Mouse (Mus musculus) hindbrain, embryonic 12.5 days (tissue): ENCODE measurements at regions not wholly inside any gene's neighbourhood (a gene's known extent, or its start where the extent isn't known, plus 50 kb on each side); places are given as distances from the start of the nearest gene placed in this dataset.
A peak's percentile ranks its signal among the peaks of the same experiment; 100 is the strongest.

Experiments used
- ATAC-seq: fragments of 200-750 bp; cut with Nextera tagmentation; 2 replicates; pipeline ENCODE4 v1.8.0; 2017; ENCODE audit warnings: moderate TSS enrichment; ENCODE audit not compliant: low FRiP score
- H3K27ac ChIP-seq: fragments of 300-500 bp; sonication (generic); 2 replicates; pipeline ENCODE4 v1.5.1; 2016; ENCODE audit warnings: mild to moderate bottlenecking
- H3K27me3 ChIP-seq: fragments of 300-500 bp; sonication (generic); 2 replicates; pipeline ENCODE4 v1.6.1; 2016; ENCODE audit warnings: mild to moderate bottlenecking
- H3K36me3 ChIP-seq: fragments of 300-500 bp; sonication (generic); 2 replicates; pipeline ENCODE4 v1.6.1; 2016; ENCODE audit warnings: mild to moderate bottlenecking
- H3K4me1 ChIP-seq: fragments of 300-500 bp; sonication (generic); 2 replicates; pipeline ENCODE4 v1.6.1; 2016
- H3K4me2 ChIP-seq: fragments of 300-500 bp; sonication (generic); replicated peaks from 2 replicates; pipeline ENCODE4 v1.6.1; 2016; ENCODE audit warnings: mild to moderate bottlenecking
- H3K4me3 ChIP-seq: fragments of 300-500 bp; sonication (generic); 2 replicates; pipeline ENCODE4 v1.5.1; 2016; ENCODE audit warnings: mild to moderate bottlenecking
- H3K9ac ChIP-seq: fragments of 300-500 bp; sonication (generic); 2 replicates; pipeline ENCODE4 v1.6.1; 2016; ENCODE audit warnings: mild to moderate bottlenecking, moderate library complexity
- H3K9me3 ChIP-seq: fragments of 300-500 bp; sonication (generic); replicated peaks from 2 replicates; pipeline ENCODE4 v1.6.1; 2016; ENCODE audit warnings: mild to moderate bottlenecking
- WGBS: fragments of 180-500 bp; shearing (Covaris S2); methylation state at CpG from one replicate; pipeline ENCODE4 v1.1.7; 2016; 5-methylcytosine and 5-hydroxymethylcytosine counted together

GRCm38 (mm10) chr17:44336842-44337241 is 148.5 kb downstream of the Clic5 start:
- H3K27me3 ChIP-seq: no peaks in the 10 kb centered on the region
- no peak overlapping the region for H3K4me2 ChIP-seq
- H3K4me1 ChIP-seq: peaks cover 3% of the 10 kb centered on the region; the same call in 1 of the 2 replicates
- no peak overlapping the region for H3K9ac ChIP-seq
- no peaks in the 10 kb centered on the region for H3K9me3 ChIP-seq
- no peak overlapping the region for H3K27ac ChIP-seq
- ATAC-seq: no peak
- no peaks in the 10 kb centered on the region for H3K36me3 ChIP-seq
- no peak overlapping the region for H3K4me3 ChIP-seq
- 35% methylated on average over 6 of the region's 6 CpGs for WGBS

GRCm38 (mm10) chr17:44337253-44337652 is 148.9 kb downstream of the Clic5 start:
- H3K4me1 ChIP-seq: peaks cover 3% of the 10 kb centered on the region; the same call in 1 of the 2 replicates
- no peak for ATAC-seq
- no peak overlapping the region for H3K27ac ChIP-seq
- H3K9me3 ChIP-seq: no peaks in the 10 kb centered on the region
- no peaks in the 10 kb centered on the region for H3K27me3 ChIP-seq
- H3K4me3 ChIP-seq: no peak overlapping the region
- 90% methylated on average over 5 of the region's 5 CpGs for WGBS
- no peak overlapping the region for H3K4me2 ChIP-seq
- H3K36me3 ChIP-seq: no peaks in the 10 kb centered on the region
- H3K9ac ChIP-seq: no peak overlapping the region

GRCm38 (mm10) chr17:44344542-44344941 is 156.2 kb downstream of the Clic5 start:
- Histone ChIP-seq H3K27ac (no peak overlapping the region), H3K4me2 (no peak overlapping the region), H3K4me3 (no peak overlapping the region), H3K9me3 (no peaks in the 10 kb centered on the region), H3K36me3 (no peaks in the 10 kb centered on the region), H3K4me1 (no peaks in the 10 kb centered on the region), H3K27me3 (no peaks in the 10 kb centered on the region), H3K9ac (no peak overlapping the region)
- WGBS: 98% methylated on average over 2 of the region's 2 CpGs
- no peak for ATAC-seq

- H3K9me3 ChIP-seq: no peaks in the 10 kb centered on the region
- no peaks in the 10 kb centered on the region for H3K36me3 ChIP-seq
- ATAC-seq: no peak
- no peak overlapping the region for H3K4me3 ChIP-seq
- no peak overlapping the region for H3K27ac ChIP-seq
- H3K4me1 ChIP-seq: no peaks in the 10 kb centered on the region
- no peak overlapping the region for H3K9ac ChIP-seq
- no peak overlapping the region for H3K4me2 ChIP-seq
- H3K27me3 ChIP-seq: no peaks in the 10 kb centered on the region
- 90% methylated on average over 2 of the region's 2 CpGs for WGBS
Observed at GRCm38 (mm10) chr17:44345374-44345773, 157.0 kb downstream of the Clic5 start.

GRCm38 (mm10) chr17:44350201-44350948 is 162.0 kb downstream of the Clic5 start:
- Histone ChIP-seq H3K4me1 (peaks cover 9% of the 10 kb centered on the region), H3K36me3 (no peaks in the 10 kb centered on the region), H3K9me3 (no peaks in the 10 kb centered on the region), H3K27me3 (no peaks in the 10 kb centered on the region), H3K4me2 (no peak overlapping the region), H3K9ac (no peak overlapping the region), H3K4me3 (no peak overlapping the region), H3K27ac (no peak overlapping the region)
- no peak for ATAC-seq
- 65% methylated on average over 20 of the region's 20 CpGs for WGBS

GRCm38 (mm10) chr17:44350949-44351244 is 162.5 kb downstream of the Clic5 start:
- H3K4me2 ChIP-seq: no peak overlapping the region
- H3K9ac ChIP-seq: no peak overlapping the region
- no peaks in the 10 kb centered on the region for H3K36me3 ChIP-seq
- no peak for ATAC-seq
- H3K9me3 ChIP-seq: no peaks in the 10 kb centered on the region
- H3K4me3 ChIP-seq: no peak overlapping the region
- H3K4me1 ChIP-seq: peaks cover 9% of the 10 kb centered on the region
- 90% methylated on average over 4 of the region's 4 CpGs for WGBS
- no peak overlapping the region for H3K27ac ChIP-seq
- H3K27me3 ChIP-seq: no peaks in the 10 kb centered on the region

- no peaks in the 10 kb centered on the region for H3K27me3 ChIP-seq
- peak overlapping the region; percentile 18; the same call in 1 of the 2 replicates for H3K4me2 ChIP-seq
- no peaks in the 10 kb centered on the region for H3K36me3 ChIP-seq
- H3K27ac ChIP-seq: peak overlapping the region; percentile 52; the same call in 1 of the 2 replicates
- peaks cover 9% of the 10 kb centered on the region for H3K4me1 ChIP-seq
- ATAC-seq: peak; percentile 87
- H3K4me3 ChIP-seq: no peak overlapping the region
- H3K9me3 ChIP-seq: no peaks in the 10 kb centered on the region
- no peak overlapping the region; the same call in 1 of the 2 replicates for H3K9ac ChIP-seq
- WGBS: 24% methylated on average over 13 of the region's 13 CpGs
Observed at GRCm38 (mm10) chr17:44351499-44352117, 163.2 kb downstream of the Clic5 start.

GRCm38 (mm10) chr17:44352142-44352541 is 163.8 kb downstream of the Clic5 start:
- peak; percentile 20; the same call in 1 of the 2 replicates for ATAC-seq
- H3K9me3 ChIP-seq: 0 out of 2 replicates have a peak, but pooled peaks cover 1% of the 10 kb centered on the region
- H3K27me3 ChIP-seq: no peaks in the 10 kb centered on the region
- H3K4me2 ChIP-seq: peak overlapping the region; percentile 18; the same call in 1 of the 2 replicates
- WGBS: 65% methylated on average over 13 of the region's 13 CpGs
- H3K4me3 ChIP-seq: no peak overlapping the region
- peaks cover 9% of the 10 kb centered on the region for H3K4me1 ChIP-seq
- H3K27ac ChIP-seq: peak overlapping the region; percentile 52; the same call in 1 of the 2 replicates
- H3K36me3 ChIP-seq: no peaks in the 10 kb centered on the region
- H3K9ac ChIP-seq: no peak overlapping the region

GRCm38 (mm10) chr17:44363111-44363510 is 174.7 kb downstream of the Clic5 start:
- H3K4me1 ChIP-seq: no peaks in the 10 kb centered on the region

GRCm38 (mm10) chr17:44364494-44364893 is 176.1 kb downstream of the Clic5 start:
- Histone ChIP-seq H3K27me3 (no peaks in the 10 kb centered on the region), H3K4me1 (no peaks in the 10 kb centered on the region), H3K9ac (no peak overlapping the region), H3K36me3 (no peaks in the 10 kb centered on the region), H3K9me3 (peaks cover 3% of the 10 kb centered on the region; the same call in 1 of the 2 replicates), H3K27ac (no peak overlapping the region), H3K4me3 (no peak overlapping the region), H3K4me2 (no peak overlapping the region)
- 95% methylated on average over 6 of the region's 6 CpGs for WGBS
- no peak for ATAC-seq

More at GRCm38 (mm10) chr17:44363111-44363510, 174.7 kb downstream of the Clic5 start:
- Histone ChIP-seq H3K9me3 (no peaks in the 10 kb centered on the region), H3K4me2 (no peak overlapping the region), H3K27me3 (no peaks in the 10 kb centered on the region), H3K9ac (no peak overlapping the region), H3K36me3 (no peaks in the 10 kb centered on the region), H3K27ac (no peak overlapping the region), H3K4me3 (no peak overlapping the region)
- WGBS: 81% methylated on average over 4 of the region's 4 CpGs
- no peak for ATAC-seq

GRCm38 (mm10) chr17:44366438-44366837 is 178.1 kb downstream of the Clic5 start:
- Histone ChIP-seq H3K4me1 (no peaks in the 10 kb centered on the region), H3K9ac (no peak overlapping the region), H3K4me2 (no peak overlapping the region), H3K27me3 (no peaks in the 10 kb centered on the region), H3K9me3 (peaks cover 11% of the 10 kb centered on the region; the same call in 1 of the 2 replicates), H3K27ac (no peak overlapping the region), H3K4me3 (no peak overlapping the region), H3K36me3 (no peaks in the 10 kb centered on the region)
- ATAC-seq: no peak
- 78% methylated on average over 8 of the region's 8 CpGs for WGBS

- Histone ChIP-seq H3K27ac (no peak overlapping the region), H3K27me3 (no peaks in the 10 kb centered on the region), H3K4me1 (no peaks in the 10 kb centered on the region), H3K4me3 (no peak overlapping the region), H3K9ac (no peak overlapping the region), H3K36me3 (no peaks in the 10 kb centered on the region), H3K9me3 (peaks cover 11% of the 10 kb centered on the region; the same call in 1 of the 2 replicates), H3K4me2 (no peak overlapping the region)
- no peak for ATAC-seq
- WGBS: 48% methylated on average over 5 of the region's 5 CpGs
Observed at GRCm38 (mm10) chr17:44367561-44367960, 179.2 kb downstream of the Clic5 start.
